ENCODE assay signal across 11 mouse cellular contexts in the genomic region with DNA sequence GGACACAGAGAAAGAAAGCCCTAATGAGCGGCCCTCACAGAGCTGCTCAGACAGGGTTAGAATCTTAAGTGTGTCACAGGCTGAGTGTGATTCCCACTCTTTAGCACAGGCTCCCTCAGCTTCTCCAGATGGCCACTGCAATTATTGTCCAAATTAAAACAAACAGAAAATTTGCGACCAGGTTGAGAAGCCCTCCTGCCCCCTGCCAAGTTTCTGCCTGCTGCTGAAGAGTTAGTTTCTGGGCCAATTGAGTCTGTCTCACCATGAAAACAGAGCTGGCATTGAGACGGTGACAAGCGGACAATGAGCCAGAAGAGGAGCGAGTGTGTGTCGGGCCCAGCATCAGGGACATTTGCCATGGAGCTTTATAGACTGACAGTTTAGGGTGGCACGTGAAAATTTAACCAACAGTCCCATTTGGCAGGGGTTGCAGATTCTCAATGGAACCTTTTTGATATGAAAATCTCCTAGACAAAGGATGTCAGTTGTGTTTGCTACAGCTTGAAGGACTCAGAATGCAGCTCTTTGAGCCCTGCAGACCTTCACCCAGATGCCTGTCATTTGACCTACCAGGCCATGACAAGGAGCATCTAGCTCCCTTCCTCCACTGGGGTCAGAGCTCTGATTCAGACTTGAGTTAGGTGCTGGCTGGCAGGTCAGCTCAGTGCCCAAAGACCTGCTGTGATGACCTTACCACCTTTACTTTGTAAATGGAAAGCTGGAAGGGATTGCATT. TPM values are rescaled to one million over a fixed set of nuclear protein-coding genes. Genes with fewer than 3 reads are reported as not detected.
A peak's percentile ranks its signal among the peaks of the same experiment; 100 is the strongest.
DNase-seq lines count a peak whose midpoint lies in the region; ATAC-seq and TF ChIP-seq lines count a peak whose summit lies in the region.
"Had no signal": no experiment of that assay in that cellular context is flagged by ENCODE, and none has a peak within 500 bp of the region (broad histone marks: within the 10 kb centered on the region; RNA-seq: fewer than 3 reads in every experiment).

No protein-coding gene starts in this region.

- peaks cover 29% of the 10 kb centered on the region for H3K4me1 ChIP-seq in forebrain, embryonic 16.5 days (replicated peaks; ENCODE audit: control insufficient read depth, insufficient read depth, low read length)
- H3K4me1 ChIP-seq in midbrain, embryonic 10.5 days, result peaks cover 23% of the 10 kb centered on the region
- H3K4me1 ChIP-seq: embryonic facial prominence, embryonic 12.5 days had no signal

- peak overlapping the region; percentile 30; the same call in 1 of the 2 replicates for H3K9ac ChIP-seq in forebrain, embryonic 16.5 days (replicated peaks; ENCODE audit: low read depth, low read length)
- H3K9ac ChIP-seq: embryonic facial prominence, embryonic 12.5 days; limb, embryonic 13.5 days had no signal

- H3K36me3 ChIP-seq in forebrain, embryonic 16.5 days (ENCODE audit: control insufficient read depth, insufficient read depth), result no peaks in the 10 kb centered on the region
- no peaks in the 10 kb centered on the region for H3K36me3 ChIP-seq in midbrain, embryonic 10.5 days
- H3K36me3 ChIP-seq: embryonic facial prominence, embryonic 12.5 days; limb, embryonic 13.5 days had no signal

- H3K27ac ChIP-seq in forebrain, embryonic 16.5 days (ENCODE audit: low read length), result peak overlapping the region; percentile 96
- peak overlapping the region; percentile 76 for H3K27ac ChIP-seq in midbrain, embryonic 10.5 days (replicated peaks)
- H3K27ac ChIP-seq: embryonic facial prominence, embryonic 12.5 days; limb, embryonic 13.5 days had no signal

- peak overlapping the region; percentile 19; the same call in 1 of the 2 replicates for H3K4me2 ChIP-seq in forebrain, embryonic 16.5 days (ENCODE audit: low read length)
- H3K4me2 ChIP-seq: embryonic facial prominence, embryonic 12.5 days; limb, embryonic 13.5 days had no signal

- peak; percentile 94 for ATAC-seq in forebrain, embryonic 16.5 days

- no peak overlapping the region for H3K4me3 ChIP-seq in forebrain, embryonic 16.5 days (replicated peaks; ENCODE audit: low read length)
- no peak overlapping the region for H3K4me3 ChIP-seq in midbrain, embryonic 10.5 days
- H3K4me3 ChIP-seq: embryonic facial prominence, embryonic 12.5 days; limb, embryonic 13.5 days; myocyte had no signal

- no peak for TF ChIP-seq CTCF in brain, embryonic 14.5 days (IDR thresholded peaks at IDR 0.05; ENCODE audit: borderline replicate concordance, extremely low read depth, insufficient read depth, insufficient read length)

- peak; percentile 43 to 61 for DNase-seq in frontal cortex, postnatal 10 days (ENCODE audit: low spot score in 2 of 2)
- DNase-seq in frontal cortex, postnatal 25 days (ENCODE audit: low spot score in 2 of 2), result no peak
- peak; percentile 99 for DNase-seq in brain, embryonic 14.5 days (ENCODE audit: low read depth)
- DNase-seq in midbrain, embryonic 10.5 days (ENCODE audit: low spot score), result peak; percentile 40
- DNase-seq in adrenal gland, postnatal 4 days (ENCODE audit: low spot score in 2 of 2), result no peak
- DNase-seq in thymus, postnatal 4 days, result no peak
- DNase-seq in ovary, postnatal 36 days (ENCODE audit: low spot score), result no peak

- no peaks in the 10 kb centered on the region for H3K27me3 ChIP-seq in forebrain, embryonic 16.5 days (replicated peaks; ENCODE audit: control insufficient read depth, insufficient read depth, low read length)
- no peaks in the 10 kb centered on the region for H3K27me3 ChIP-seq in midbrain, embryonic 10.5 days (ENCODE audit: low read depth, poor library complexity, severe bottlenecking)
- H3K27me3 ChIP-seq: embryonic facial prominence, embryonic 12.5 days; limb, embryonic 13.5 days had no signal

- TF ChIP-seq POLR2A in brain, embryonic 14.5 days (IDR thresholded peaks at IDR 0.05; ENCODE audit: borderline replicate concordance, extremely low read depth, insufficient read depth, insufficient read length, poor library complexity, severe bottlenecking), result no peak

- H3K9me3 ChIP-seq in forebrain, embryonic 16.5 days (ENCODE audit: control insufficient read depth, low read length), result 0 out of 2 replicates have a peak, but pooled peaks cover 5% of the 10 kb centered on the region
- H3K9me3 ChIP-seq in midbrain, embryonic 10.5 days (replicated peaks), result no peaks in the 10 kb centered on the region
- H3K9me3 ChIP-seq: embryonic facial prominence, embryonic 12.5 days had no signal

- WGBS in forebrain, embryonic 16.5 days, result 5% methylated on average over 7 of the region's 7 CpGs
- WGBS in midbrain, embryonic 10.5 days, result 66% methylated on average over 7 of the region's 7 CpGs

RNA-seq across cellular contexts. Expression of a gene that starts 39.9 kb away (rescaled TPM):
- 1.1 and 2.0 TPM in 2 replicates for polyA plus RNA-seq in brain, embryonic 14.5 days (2012; rRNA removed)
- 2.7 and 2.9 TPM in 2 replicates for polyA plus RNA-seq in forebrain, embryonic 16.5 days (2015; fragmentation: Nextera tagmentation; extraction: Ambion mirVana)
- 0.25 and 0.53 TPM in 2 replicates for polyA plus RNA-seq in midbrain, embryonic 10.5 days (2016; fragmentation: Nextera tagmentation; extraction: Ambion mirVana)
- total RNA-seq in adrenal gland, postnatal 4 days (2021), result 1 to 10 TPM; 1.2 to 1.4 TPM
- polyA plus RNA-seq: myocyte had no signal

Comparison
In these comparisons a context has a peak if more than half of its experiments do, and no peak if none do; other contexts are left out.
1. DNase-seq: peak in frontal cortex, postnatal 10 days (2 of 2), brain, embryonic 14.5 days (single experiment) and midbrain, embryonic 10.5 days (single experiment); none in frontal cortex, postnatal 25 days (0 of 2), adrenal gland, postnatal 4 days (0 of 2), thymus, postnatal 4 days (single experiment) and ovary, postnatal 36 days (single experiment).